Mouse (Mus musculus) erythroblast, embryonic 14.5 days (primary cell): ENCODE data around the gene Mrs2. TPM values are rescaled to one million over a fixed set of nuclear protein-coding genes. Genes with fewer than 3 reads are reported as not detected.

ENCODE experiments used
- H3K27me3 ChIP-seq: 2 replicates; pipeline ENCODE4 v1.6.1; 2012; ENCODE audit warnings: inconsistent platforms; ENCODE audit not compliant: control insufficient read depth
- H3K36me3 ChIP-seq: 2 replicates; pipeline ENCODE4 v1.6.1; 2012; ENCODE audit warnings: mild to moderate bottlenecking, inconsistent platforms; ENCODE audit not compliant: control insufficient read depth
- H3K4me1 ChIP-seq: 2 replicates; pipeline ENCODE4 v1.6.1; 2012; ENCODE audit warnings: inconsistent platforms; ENCODE audit not compliant: control insufficient read depth
- H3K4me3 ChIP-seq: replicated peaks from 2 replicates; pipeline ENCODE3; 2012; ENCODE audit warnings: moderate library complexity, mild to moderate bottlenecking, inconsistent platforms
- H3K9me3 ChIP-seq: 2 replicates; pipeline ENCODE4 v1.6.1; 2012; ENCODE audit warnings: low read length, inconsistent platforms, mixed read lengths; ENCODE audit not compliant: control insufficient read depth
- GATA1 ChIP-seq: IDR thresholded peaks from 2 replicates; pipeline ENCODE4 v1.6.1; 2012; ENCODE audit warnings: low read length, inconsistent platforms, mixed read lengths
- TAL1 ChIP-seq: IDR thresholded peaks from 3 replicates; pipeline ENCODE4 v1.6.1; 2012; ENCODE audit warnings: low read length, inconsistent platforms, mixed read lengths
- polyA plus RNA-seq: library from polyadenylated mRNA; stranded (reverse); fragments of >175 nt; gene quantifications from 2 replicates; pipeline ENCODE4 v1.2.3, GENCODE M21; 2012

Gene Mrs2
- polyA plus RNA-seq, 1 experiment, result 0.36 TPM

GRCm38 (mm10) chr13:24960084-24960483 is 60.1 kb downstream of the Mrs2 start:
- TF ChIP-seq TAL1 (no peak), GATA1 (no peak)
- H3K27me3 ChIP-seq, result peaks cover 4% of the 10 kb centered on the region
- H3K4me1 ChIP-seq, result peaks cover 8% of the 10 kb centered on the region
- no peaks in the 10 kb centered on the region for H3K9me3 ChIP-seq
- no peak overlapping the region for H3K4me3 ChIP-seq
- no peaks in the 10 kb centered on the region for H3K36me3 ChIP-seq

- H3K4me1 ChIP-seq, result no peaks in the 10 kb centered on the region
- H3K36me3 ChIP-seq, result no peaks in the 10 kb centered on the region
- no peaks in the 10 kb centered on the region for H3K9me3 ChIP-seq
- H3K4me3 ChIP-seq, result no peak overlapping the region
- peaks cover 10% of the 10 kb centered on the region for H3K27me3 ChIP-seq
- TF ChIP-seq GATA1 (no peak), TAL1 (no peak)
These were observed 61.5 kb downstream of the Mrs2 start for GRCm38 (mm10) chr13:24958671-24959070.

GRCm38 (mm10) chr13:24955500-24955899 is 64.7 kb downstream of the Mrs2 start:
- Histone ChIP-seq H3K4me1 (no peaks in the 10 kb centered on the region), H3K27me3 (peaks cover 10% of the 10 kb centered on the region), H3K4me3 (no peak overlapping the region), H3K9me3 (no peaks in the 10 kb centered on the region), H3K36me3 (no peaks in the 10 kb centered on the region)
- TF ChIP-seq TAL1 (no peak), GATA1 (no peak)

- TF ChIP-seq TAL1 (no peak), GATA1 (no peak)
- H3K36me3 ChIP-seq, result no peaks in the 10 kb centered on the region
- H3K4me3 ChIP-seq, result no peak overlapping the region
- no peaks in the 10 kb centered on the region for H3K9me3 ChIP-seq
- no peaks in the 10 kb centered on the region for H3K4me1 ChIP-seq
- peaks cover 10% of the 10 kb centered on the region for H3K27me3 ChIP-seq
These were observed 65.1 kb downstream of the Mrs2 start for GRCm38 (mm10) chr13:24955091-24955490.

GRCm38 (mm10) chr13:24952659-24953058 is 67.5 kb downstream of the Mrs2 start:
- Histone ChIP-seq H3K36me3 (no peaks in the 10 kb centered on the region), H3K9me3 (no peaks in the 10 kb centered on the region), H3K27me3 (peaks cover 10% of the 10 kb centered on the region), H3K4me1 (no peaks in the 10 kb centered on the region), H3K4me3 (no peak overlapping the region)
- TF ChIP-seq TAL1 (no peak), GATA1 (no peak)

GRCm38 (mm10) chr13:24948870-24949269 is 71.3 kb downstream of the Mrs2 start:
- TF ChIP-seq GATA1 (no peak), TAL1 (no peak)
- Histone ChIP-seq H3K4me3 (no peak overlapping the region), H3K9me3 (no peaks in the 10 kb centered on the region), H3K36me3 (no peaks in the 10 kb centered on the region), H3K4me1 (no peaks in the 10 kb centered on the region), H3K27me3 (peaks cover 2% of the 10 kb centered on the region; the same call in 1 of the 2 replicates)

- TF ChIP-seq GATA1 (no peak), TAL1 (no peak)
These were observed 73.0 kb downstream of the Mrs2 start for GRCm38 (mm10) chr13:24947158-24947557.

GRCm38 (mm10) chr13:24945567-24945966 is 74.6 kb downstream of the Mrs2 start:
- H3K36me3 ChIP-seq, result no peaks in the 10 kb centered on the region
- H3K9me3 ChIP-seq, result no peaks in the 10 kb centered on the region
- TF ChIP-seq TAL1, result no peak
- TF ChIP-seq GATA1, result no peak
- H3K4me3 ChIP-seq, result no peak overlapping the region
- no peaks in the 10 kb centered on the region for H3K4me1 ChIP-seq
- H3K27me3 ChIP-seq, result peaks cover 4% of the 10 kb centered on the region; the same call in 1 of the 2 replicates

More at GRCm38 (mm10) chr13:24947158-24947557, 73.0 kb downstream of the Mrs2 start:
- peaks cover 4% of the 10 kb centered on the region; the same call in 1 of the 2 replicates for H3K27me3 ChIP-seq
- H3K36me3 ChIP-seq, result no peaks in the 10 kb centered on the region
- no peaks in the 10 kb centered on the region for H3K4me1 ChIP-seq
- H3K9me3 ChIP-seq, result no peaks in the 10 kb centered on the region
- no peak overlapping the region for H3K4me3 ChIP-seq

GRCm38 (mm10) chr13:24943303-24943702 is 76.9 kb downstream of the Mrs2 start:
- Histone ChIP-seq H3K4me1 (no peaks in the 10 kb centered on the region), H3K36me3 (no peaks in the 10 kb centered on the region), H3K27me3 (peaks cover 21% of the 10 kb centered on the region), H3K9me3 (no peaks in the 10 kb centered on the region), H3K4me3 (no peak overlapping the region)
- no peak for TF ChIP-seq GATA1
- no peak for TF ChIP-seq TAL1
